Mouse (Mus musculus) neural tube, embryonic 15.5 days (tissue): ENCODE measurements around the gene Pstk. TPM values are rescaled to one million over a fixed set of nuclear protein-coding genes. Genes with fewer than 3 reads are reported as not detected.

ENCODE experiments used
- ATAC-seq: fragments of 200-750 bp; cut with Nextera tagmentation; 2 replicates; pipeline ENCODE4 v1.8.0; 2017; ENCODE audit warnings: mild to moderate bottlenecking, moderate TSS enrichment, moderate library complexity; ENCODE audit not compliant: low FRiP score
- H3K27ac ChIP-seq: fragments of 300-500 bp; sonication (generic); replicated peaks from 2 replicates; pipeline ENCODE4 v1.5.1; 2015; ENCODE audit warnings: mild to moderate bottlenecking, inconsistent platforms
- H3K27me3 ChIP-seq: fragments of 300-500 bp; sonication (generic); replicated peaks from 2 replicates; pipeline ENCODE4 v1.6.1; 2015; ENCODE audit warnings: inconsistent platforms
- H3K36me3 ChIP-seq: fragments of 300-500 bp; sonication (generic); 2 replicates; pipeline ENCODE4 v1.6.1; 2015; ENCODE audit warnings: inconsistent platforms
- H3K4me1 ChIP-seq: fragments of 300-500 bp; sonication (generic); 2 replicates; pipeline ENCODE4 v1.6.1; 2015; ENCODE audit warnings: inconsistent platforms
- H3K4me2 ChIP-seq: fragments of 300-500 bp; sonication (generic); 2 replicates; pipeline ENCODE4 v1.6.1; 2015; ENCODE audit warnings: inconsistent platforms, mild to moderate bottlenecking, moderate library complexity
- H3K4me3 ChIP-seq: fragments of 300-500 bp; sonication (generic); replicated peaks from 2 replicates; pipeline ENCODE4 v1.5.1; 2015; ENCODE audit warnings: mild to moderate bottlenecking, inconsistent platforms
- H3K9ac ChIP-seq: fragments of 300-500 bp; sonication (generic); replicated peaks from 2 replicates; pipeline ENCODE4 v1.6.1; 2015; ENCODE audit warnings: mild to moderate bottlenecking, inconsistent platforms
- H3K9me3 ChIP-seq: fragments of 300-500 bp; sonication (generic); replicated peaks from 2 replicates; pipeline ENCODE4 v1.6.1; 2016; ENCODE audit warnings: inconsistent platforms
- WGBS: fragments of 180-500 bp; shearing (Covaris S2); methylation state at CpG from one replicate; pipeline ENCODE4 v1.1.7; 2015; ENCODE audit warnings: mixed read lengths; 5-methylcytosine and 5-hydroxymethylcytosine counted together
- polyA plus RNA-seq: library from polyadenylated mRNA; unstranded; fragments of >200 nt; fragmentation: Nextera tagmentation; extraction: Ambion mirVana; gene quantifications from 2 replicates; pipeline ENCODE4 v1.2.1, GENCODE M21; 2015

The Pstk gene
- 56.3 and 57.6 TPM in 2 replicates for polyA plus RNA-seq

- Histone ChIP-seq H3K27ac (peak within 1 kb of the TSS; percentile 94), H3K36me3 (0 out of 2 replicates have a peak, but pooled peaks cover 6% of the 10 kb centered on the region), H3K27me3 (no peaks in the 10 kb centered on the region), H3K4me2 (peak within 1 kb of the TSS; percentile 65), H3K9ac (peak within 1 kb of the TSS; percentile 90), H3K4me3 (peak within 1 kb of the TSS; percentile 75), H3K4me1 (peaks cover 11% of the 10 kb centered on the region), H3K9me3 (no peaks in the 10 kb centered on the region)
- 5% methylated on average over 47 of the region's 47 CpGs for WGBS
- peak; percentile 94 for ATAC-seq
Measured at GRCm38 (mm10) chr7:131370648-131371469, at the start of gene Pstk. Gene Pstk (plus strand): TSS chr7:131371141.

GRCm38 (mm10) chr7:131322192-131322591, 48.7 kb upstream of the Pstk start, which contains the start of gene Cuzd1:
Gene Cuzd1 (minus strand): TSS chr7:131322292.
- Histone ChIP-seq H3K9ac (no peak within 1 kb of the TSS), H3K36me3 (no peaks in the 10 kb centered on the region), H3K27me3 (no peaks in the 10 kb centered on the region), H3K4me3 (no peak within 1 kb of the TSS), H3K27ac (no peak within 1 kb of the TSS), H3K9me3 (no peaks in the 10 kb centered on the region), H3K4me2 (no peak within 1 kb of the TSS), H3K4me1 (no peaks in the 10 kb centered on the region)
- ATAC-seq, result no peak
- 85% methylated on average over 2 of the region's 2 CpGs for WGBS

- Histone ChIP-seq H3K27me3 (no peaks in the 10 kb centered on the region), H3K4me2 (no peak overlapping the region), H3K9ac (no peak overlapping the region), H3K36me3 (no peaks in the 10 kb centered on the region), H3K4me1 (no peaks in the 10 kb centered on the region), H3K9me3 (no peaks in the 10 kb centered on the region), H3K4me3 (no peak overlapping the region), H3K27ac (no peak overlapping the region)
- no peak for ATAC-seq
- 96% methylated on average over 5 of the region's 5 CpGs for WGBS
Measured at GRCm38 (mm10) chr7:131327054-131327453, 43.9 kb upstream of the Pstk start.

- Histone ChIP-seq H3K36me3 (no peaks in the 10 kb centered on the region), H3K27ac (no peak within 1 kb of the TSS), H3K4me1 (no peaks in the 10 kb centered on the region), H3K4me3 (no peak within 1 kb of the TSS), H3K4me2 (no peak within 1 kb of the TSS), H3K9ac (no peak within 1 kb of the TSS), H3K27me3 (no peaks in the 10 kb centered on the region), H3K9me3 (no peaks in the 10 kb centered on the region)
- 96% methylated on average over 5 of the region's 5 CpGs for WGBS
- no peak for ATAC-seq
Measured at GRCm38 (mm10) chr7:131329416-131329815, 41.5 kb upstream of the Pstk start, which contains the start of gene Fam24b. Gene Fam24b (minus strand): TSS chr7:131329516.

- Histone ChIP-seq H3K4me3 (no peak overlapping the region), H3K9me3 (no peaks in the 10 kb centered on the region), H3K9ac (no peak overlapping the region), H3K27me3 (no peaks in the 10 kb centered on the region), H3K27ac (no peak overlapping the region), H3K4me1 (no peaks in the 10 kb centered on the region), H3K4me2 (no peak overlapping the region), H3K36me3 (no peaks in the 10 kb centered on the region)
- no peak for ATAC-seq
- WGBS, result 88% methylated on average over 2 of the region's 2 CpGs
Measured at GRCm38 (mm10) chr7:131331688-131332087, 39.3 kb upstream of the Pstk start.

GRCm38 (mm10) chr7:131333564-131333963, 37.4 kb upstream of the Pstk start, which contains the start of gene Fam24a:
Gene Fam24a (plus strand): TSS chr7:131333864.
- H3K9me3 ChIP-seq, result no peaks in the 10 kb centered on the region
- WGBS, result 48% methylated on average over 1 of the region's 1 CpGs

GRCm38 (mm10) chr7:131337502-131338068, 33.4 kb upstream of the Pstk start:
- no peaks in the 10 kb centered on the region for H3K9me3 ChIP-seq
- peaks cover 18% of the 10 kb centered on the region for H3K36me3 ChIP-seq
- no peak overlapping the region for H3K4me3 ChIP-seq
- H3K4me2 ChIP-seq, result no peak overlapping the region
- WGBS, result 34% methylated on average over 8 of the region's 8 CpGs
- H3K9ac ChIP-seq, result no peak overlapping the region
- no peaks in the 10 kb centered on the region for H3K4me1 ChIP-seq
- no peak for ATAC-seq
- no peaks in the 10 kb centered on the region for H3K27me3 ChIP-seq
- H3K27ac ChIP-seq, result no peak overlapping the region

More at GRCm38 (mm10) chr7:131333564-131333963, 37.4 kb upstream of the Pstk start, which contains the start of gene Fam24a:
- H3K9ac ChIP-seq, result no peak within 1 kb of the TSS
- no peaks in the 10 kb centered on the region for H3K4me1 ChIP-seq
- H3K27me3 ChIP-seq, result no peaks in the 10 kb centered on the region
- no peaks in the 10 kb centered on the region; the same call in 1 of the 2 replicates for H3K36me3 ChIP-seq
- H3K4me2 ChIP-seq, result no peak within 1 kb of the TSS
- no peak within 1 kb of the TSS for H3K4me3 ChIP-seq
- H3K27ac ChIP-seq, result no peak within 1 kb of the TSS
- no peak for ATAC-seq

- Histone ChIP-seq H3K36me3 (peaks cover 39% of the 10 kb centered on the region), H3K27me3 (no peaks in the 10 kb centered on the region), H3K4me3 (no peak overlapping the region), H3K4me2 (no peak overlapping the region), H3K9me3 (no peaks in the 10 kb centered on the region), H3K4me1 (no peaks in the 10 kb centered on the region), H3K9ac (no peak overlapping the region), H3K27ac (no peak overlapping the region)
- 49% methylated on average over 7 of the region's 7 CpGs for WGBS
- ATAC-seq, result no peak
Measured at GRCm38 (mm10) chr7:131345856-131346541, 24.9 kb upstream of the Pstk start.

- no peak overlapping the region for H3K4me2 ChIP-seq
- H3K4me1 ChIP-seq, result peaks cover 3% of the 10 kb centered on the region
- no peak for ATAC-seq
- 98% methylated on average over 13 of the region's 13 CpGs for WGBS
- peaks cover 51% of the 10 kb centered on the region for H3K36me3 ChIP-seq
- H3K9me3 ChIP-seq, result no peaks in the 10 kb centered on the region
- H3K9ac ChIP-seq, result no peak overlapping the region
- no peak overlapping the region for H3K4me3 ChIP-seq
- no peak overlapping the region for H3K27ac ChIP-seq
- no peaks in the 10 kb centered on the region for H3K27me3 ChIP-seq
Measured at GRCm38 (mm10) chr7:131356105-131356504, 14.8 kb upstream of the Pstk start.

- Histone ChIP-seq H3K27me3 (no peaks in the 10 kb centered on the region), H3K36me3 (peaks cover 18% of the 10 kb centered on the region), H3K4me2 (peak overlapping the region; percentile 96), H3K27ac (peak overlapping the region; percentile 89), H3K9ac (peak overlapping the region; percentile 83), H3K4me3 (peak overlapping the region; percentile 84), H3K4me1 (peaks cover 17% of the 10 kb centered on the region), H3K9me3 (no peaks in the 10 kb centered on the region)
- WGBS, result under 1% methylated on average over 35 of the region's 35 CpGs
- ATAC-seq, result peak; percentile 83
Measured at GRCm38 (mm10) chr7:131362269-131362614, 8.7 kb upstream of the Pstk start.

GRCm38 (mm10) chr7:131362615-131363300, 8.2 kb upstream of the Pstk start, which contains the start of gene 2310057M21Rik:
Gene 2310057M21Rik (minus strand): TSS chr7:131362759.
- peaks cover 17% of the 10 kb centered on the region for H3K4me1 ChIP-seq
- peak within 1 kb of the TSS; percentile 84 for H3K4me3 ChIP-seq
- no peaks in the 10 kb centered on the region for H3K27me3 ChIP-seq
- no peaks in the 10 kb centered on the region for H3K9me3 ChIP-seq
- H3K9ac ChIP-seq, result peak within 1 kb of the TSS; percentile 83
- under 1% methylated on average over 55 of the region's 55 CpGs for WGBS
- H3K4me2 ChIP-seq, result peak within 1 kb of the TSS; percentile 96
- peak within 1 kb of the TSS; percentile 89 for H3K27ac ChIP-seq
- peaks cover 13% of the 10 kb centered on the region for H3K36me3 ChIP-seq
- ATAC-seq, result peak; percentile 97
